Mouse (Mus musculus): ENCODE data around the gene Hcfc1. TPM values are rescaled to one million over a fixed set of nuclear protein-coding genes. Genes with fewer than 3 reads are reported as not detected.

The Hcfc1 gene
- polyA plus RNA-seq (2017; shearing (Covaris generic)), result 69.3 TPM

GRCm38 (mm10) chrX:73966248-73967176, at the start of gene Hcfc1:
Gene Hcfc1 (minus strand): TSS chrX:73966357.

DNA sequence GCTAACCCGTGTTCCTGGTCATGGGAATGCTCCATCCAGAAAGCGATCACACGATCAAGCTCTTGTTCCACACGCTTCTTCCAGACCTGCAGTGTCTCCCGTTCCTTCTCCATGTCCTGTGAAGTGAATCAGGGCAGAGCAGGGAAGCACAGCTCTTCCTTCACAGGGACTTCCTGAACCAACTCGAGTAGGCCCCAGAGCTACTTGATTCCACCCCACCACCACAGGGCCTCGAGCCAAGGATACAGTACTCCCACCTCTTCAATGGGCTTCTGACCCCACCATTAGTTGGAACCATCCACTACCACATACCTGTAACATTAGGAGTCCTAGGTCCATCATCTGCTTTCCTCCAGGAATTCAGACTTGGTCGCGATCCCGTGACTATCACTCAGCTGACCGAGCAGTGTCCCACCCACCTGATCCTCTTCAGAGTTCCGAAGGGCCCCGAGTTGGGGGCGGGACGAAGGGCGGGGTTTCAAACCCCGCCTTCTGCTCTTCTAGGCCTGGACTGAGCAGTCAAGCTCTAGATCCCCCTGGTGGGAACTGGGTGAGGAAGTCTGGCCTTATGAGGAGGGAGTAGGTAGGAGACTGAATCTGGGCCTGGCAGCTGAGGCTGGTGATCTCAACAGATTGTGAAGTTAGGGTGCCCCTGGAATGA, 35.6 kb downstream of the Hcfc1 start, which contains the start of gene Renbp:
Gene Renbp (minus strand): TSS at position 449 of the 661 bp plus-strand sequence.

GRCm38 (mm10) chrX:73921823-73922549, 44.2 kb downstream of the Hcfc1 start, which contains the start of the genes Arhgap4 and Naa10:
Gene Arhgap4 (minus strand): TSS chrX:73921870.
Gene Naa10 (minus strand): TSS chrX:73921944.

DNA sequence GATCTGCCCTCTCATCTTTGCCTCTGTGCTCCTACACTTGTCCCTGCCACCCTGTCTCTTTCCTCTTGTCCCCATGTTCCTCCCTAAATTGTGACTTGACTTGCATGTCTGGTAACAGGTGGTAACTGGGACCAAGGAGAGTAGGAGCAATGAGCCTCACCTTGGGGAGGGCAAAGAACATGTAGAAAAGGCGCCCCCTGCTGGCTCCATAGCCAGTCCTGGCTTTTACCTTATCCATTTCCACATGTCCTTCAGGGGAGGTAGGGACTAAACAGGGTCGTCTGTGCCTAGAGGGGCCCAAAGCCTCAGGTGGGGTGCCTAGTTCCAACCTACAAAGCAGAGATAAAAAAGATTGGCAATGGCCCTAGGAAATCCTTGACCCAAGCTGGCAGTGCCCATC, 70.4 kb downstream of the Hcfc1 start, which contains the start of gene L1cam:
Gene L1cam (minus strand): TSS at position 387 of the 400 bp plus-strand sequence.

Other genes with a start within 250 kb of the Hcfc1 start
- 48.1 TPM for gene Abcd1, start 249.8 kb downstream of the Hcfc1 start, polyA plus RNA-seq (2017; shearing (Covaris generic))
- 0.06 TPM for gene Plxnb3, start 209.3 kb downstream of the Hcfc1 start, polyA plus RNA-seq (2017; shearing (Covaris generic))
- 1.6 TPM for gene Srpk3, start 192.0 kb downstream of the Hcfc1 start, polyA plus RNA-seq (2017; shearing (Covaris generic))
- gene Idh3g, start 179.5 kb downstream of the Hcfc1 start, polyA plus RNA-seq (2017; shearing (Covaris generic)), result 226 TPM
- gene Ssr4, start 179.3 kb downstream of the Hcfc1 start, polyA plus RNA-seq (2017; shearing (Covaris generic)), result 243 TPM
- gene Pdzd4, start 141.4 kb downstream of the Hcfc1 start, polyA plus RNA-seq (2017; shearing (Covaris generic)), result 0.44 TPM
- 4.2 TPM for gene Avpr2, start 74.3 kb downstream of the Hcfc1 start, polyA plus RNA-seq (2017; shearing (Covaris generic))
- 9.2 TPM for gene L1cam, start 70.3 kb downstream of the Hcfc1 start, polyA plus RNA-seq (2017; shearing (Covaris generic))
- gene Arhgap4, start 44.5 kb downstream of the Hcfc1 start, polyA plus RNA-seq (2017; shearing (Covaris generic)), result 322 TPM
- 224 TPM for gene Naa10, start 44.4 kb downstream of the Hcfc1 start, polyA plus RNA-seq (2017; shearing (Covaris generic))
- 11.6 TPM for gene Renbp, start 35.5 kb downstream of the Hcfc1 start, polyA plus RNA-seq (2017; shearing (Covaris generic))
- 38.8 TPM for gene Irak1, start 57.6 kb upstream of the Hcfc1 start, polyA plus RNA-seq (2017; shearing (Covaris generic))
- gene Opn1mw, start 161.1 kb upstream of the Hcfc1 start, polyA plus RNA-seq (2017; shearing (Covaris generic)), result not detected
- gene Mecp2, start 169.0 kb upstream of the Hcfc1 start, polyA plus RNA-seq (2017; shearing (Covaris generic)), result 46.0 TPM
- not detected for gene Tex28, start 201.5 kb upstream of the Hcfc1 start, polyA plus RNA-seq (2017; shearing (Covaris generic))
- 2.4 TPM for gene Tktl1, start 210.9 kb upstream of the Hcfc1 start, polyA plus RNA-seq (2017; shearing (Covaris generic))

Data from inflammation-experienced regulatory T-cells, adult 16 weeks (primary cell).